Mouse (Mus musculus): Measurements from ENCODE around the gene Padi4. TPM values are rescaled to one million over a fixed set of nuclear protein-coding genes. Genes with fewer than 3 reads are reported as not detected.
A peak's percentile ranks its signal among the peaks of the same experiment; 100 is the strongest.

The Padi4 gene
- polyA plus RNA-seq, 1 experiment from 2014 or later: 0.06 TPM

GRCm38 (mm10) chr4:140761601-140762000 is 12.4 kb downstream of the Padi4 start:
- Histone ChIP-seq H3K9me3 (no peaks in the 10 kb centered on the region), H3K27ac (replicated peaks) (no peak overlapping the region), H3K4me3 (no peak overlapping the region), H3K4me2 (replicated peaks) (no peak overlapping the region), H3K9ac (replicated peaks) (no peak overlapping the region), H3K36me3 (no peaks in the 10 kb centered on the region), H3K4me1 (0 out of 2 replicates have a peak, but pooled peaks cover 3% of the 10 kb centered on the region), H3K27me3 (no peaks in the 10 kb centered on the region)
- ATAC-seq (replicated peaks): no peak
- 86% methylated on average over 7 of the region's 7 CpGs for WGBS

GRCm38 (mm10) chr4:140755811-140756210 is 18.2 kb downstream of the Padi4 start:
- H3K9ac ChIP-seq (replicated peaks): no peak overlapping the region
- H3K4me2 ChIP-seq (replicated peaks): no peak overlapping the region
- no peaks in the 10 kb centered on the region for H3K36me3 ChIP-seq
- H3K4me1 ChIP-seq: 0 out of 2 replicates have a peak, but pooled peaks cover 3% of the 10 kb centered on the region
- WGBS: 88% methylated on average over 3 of the region's 3 CpGs
- H3K9me3 ChIP-seq: no peaks in the 10 kb centered on the region
- no peak for ATAC-seq (replicated peaks)
- H3K27me3 ChIP-seq: no peaks in the 10 kb centered on the region
- H3K4me3 ChIP-seq: no peak overlapping the region
- H3K27ac ChIP-seq (replicated peaks): no peak overlapping the region

- H3K9ac ChIP-seq (replicated peaks): no peak overlapping the region
- H3K36me3 ChIP-seq: no peaks in the 10 kb centered on the region
- H3K27ac ChIP-seq (replicated peaks): no peak overlapping the region
- no peaks in the 10 kb centered on the region for H3K27me3 ChIP-seq
- H3K4me2 ChIP-seq (replicated peaks): no peak overlapping the region
- H3K4me3 ChIP-seq: no peak overlapping the region
- H3K4me1 ChIP-seq: peaks cover 9% of the 10 kb centered on the region
- H3K9me3 ChIP-seq: no peaks in the 10 kb centered on the region
- 73% methylated on average over 7 of the region's 7 CpGs for WGBS
- ATAC-seq (replicated peaks): no peak
Measured at GRCm38 (mm10) chr4:140753366-140753765, 20.7 kb downstream of the Padi4 start.

GRCm38 (mm10) chr4:140750328-140750727 is 23.7 kb downstream of the Padi4 start:
- Histone ChIP-seq H3K4me2 (replicated peaks) (peak overlapping the region; percentile 40), H3K27ac (replicated peaks) (no peak overlapping the region), H3K4me1 (peaks cover 6% of the 10 kb centered on the region), H3K27me3 (no peaks in the 10 kb centered on the region), H3K9ac (replicated peaks) (no peak overlapping the region), H3K9me3 (no peaks in the 10 kb centered on the region), H3K4me3 (peak overlapping the region; percentile 15; the same call in 1 of the 2 replicates), H3K36me3 (no peaks in the 10 kb centered on the region)
- no peak for ATAC-seq (replicated peaks)
- 7% methylated on average over 19 of the region's 19 CpGs for WGBS

GRCm38 (mm10) chr4:140747978-140748377 is 26.1 kb downstream of the Padi4 start:
- H3K27me3 ChIP-seq: no peaks in the 10 kb centered on the region
- no peak overlapping the region for H3K4me2 ChIP-seq (replicated peaks)
- H3K36me3 ChIP-seq: no peaks in the 10 kb centered on the region
- 30% methylated on average over 12 of the region's 12 CpGs for WGBS
- no peak overlapping the region for H3K27ac ChIP-seq (replicated peaks)
- no peaks in the 10 kb centered on the region for H3K9me3 ChIP-seq
- H3K4me1 ChIP-seq: peaks cover 6% of the 10 kb centered on the region
- no peak overlapping the region for H3K4me3 ChIP-seq
- ATAC-seq (replicated peaks): no peak
- H3K9ac ChIP-seq (replicated peaks): no peak overlapping the region

GRCm38 (mm10) chr4:140744654-140745053 is 29.4 kb downstream of the Padi4 start:
- H3K9me3 ChIP-seq: no peaks in the 10 kb centered on the region
- 14% methylated on average over 3 of the region's 3 CpGs for WGBS
- no peaks in the 10 kb centered on the region for H3K4me1 ChIP-seq
- H3K9ac ChIP-seq (replicated peaks): no peak overlapping the region
- H3K27ac ChIP-seq (replicated peaks): no peak overlapping the region
- H3K4me2 ChIP-seq (replicated peaks): no peak overlapping the region
- no peak for ATAC-seq (replicated peaks)
- no peaks in the 10 kb centered on the region for H3K36me3 ChIP-seq
- no peaks in the 10 kb centered on the region for H3K27me3 ChIP-seq
- no peak overlapping the region for H3K4me3 ChIP-seq

GRCm38 (mm10) chr4:140743086-140743485 is 30.9 kb downstream of the Padi4 start:
- H3K4me1 ChIP-seq: no peaks in the 10 kb centered on the region
- peak; percentile 51; the same call in 1 of the 2 replicates for ATAC-seq (replicated peaks)
- WGBS: 41% methylated on average over 4 of the region's 4 CpGs
- H3K36me3 ChIP-seq: no peaks in the 10 kb centered on the region
- no peak overlapping the region for H3K4me3 ChIP-seq
- H3K9ac ChIP-seq (replicated peaks): no peak overlapping the region
- H3K27ac ChIP-seq (replicated peaks): no peak overlapping the region
- no peaks in the 10 kb centered on the region for H3K9me3 ChIP-seq
- H3K27me3 ChIP-seq: no peaks in the 10 kb centered on the region
- no peak overlapping the region for H3K4me2 ChIP-seq (replicated peaks)

GRCm38 (mm10) chr4:140742543-140742942 is 31.5 kb downstream of the Padi4 start, which contains the start of gene Padi6:
Gene Padi6 (minus strand): TSS chr4:140742643.
- no peaks in the 10 kb centered on the region for H3K27me3 ChIP-seq
- no peak within 1 kb of the TSS for H3K9ac ChIP-seq (replicated peaks)
- WGBS: 90% methylated on average over 2 of the region's 2 CpGs
- H3K4me2 ChIP-seq (replicated peaks): no peak within 1 kb of the TSS
- no peak for ATAC-seq (replicated peaks)
- no peaks in the 10 kb centered on the region for H3K4me1 ChIP-seq
- no peaks in the 10 kb centered on the region for H3K9me3 ChIP-seq
- H3K27ac ChIP-seq (replicated peaks): no peak within 1 kb of the TSS
- H3K4me3 ChIP-seq: no peak within 1 kb of the TSS
- H3K36me3 ChIP-seq: no peaks in the 10 kb centered on the region

- Histone ChIP-seq H3K4me2 (replicated peaks) (no peak overlapping the region), H3K4me1 (no peaks in the 10 kb centered on the region), H3K36me3 (no peaks in the 10 kb centered on the region), H3K9ac (replicated peaks) (no peak overlapping the region), H3K9me3 (no peaks in the 10 kb centered on the region), H3K27ac (replicated peaks) (no peak overlapping the region), H3K4me3 (no peak overlapping the region), H3K27me3 (no peaks in the 10 kb centered on the region)
- 84% methylated on average over 6 of the region's 6 CpGs for WGBS
- no peak for ATAC-seq (replicated peaks)
Measured at GRCm38 (mm10) chr4:140741401-140741800, 32.6 kb downstream of the Padi4 start.

GRCm38 (mm10) chr4:140740655-140741054 is 33.4 kb downstream of the Padi4 start:
- Histone ChIP-seq H3K27me3 (no peaks in the 10 kb centered on the region), H3K9ac (replicated peaks) (no peak overlapping the region), H3K36me3 (no peaks in the 10 kb centered on the region), H3K9me3 (no peaks in the 10 kb centered on the region), H3K4me2 (replicated peaks) (no peak overlapping the region), H3K27ac (replicated peaks) (no peak overlapping the region), H3K4me3 (no peak overlapping the region), H3K4me1 (no peaks in the 10 kb centered on the region)
- ATAC-seq (replicated peaks): no peak
- 93% methylated on average over 11 of the region's 11 CpGs for WGBS

- ATAC-seq (replicated peaks): no peak
- WGBS: 80% methylated on average over 7 of the region's 7 CpGs
Measured at GRCm38 (mm10) chr4:140732871-140733270, 41.2 kb downstream of the Padi4 start.

GRCm38 (mm10) chr4:140731654-140732053 is 42.4 kb downstream of the Padi4 start:
- Histone ChIP-seq H3K27ac (replicated peaks) (no peak overlapping the region), H3K4me1 (no peaks in the 10 kb centered on the region), H3K36me3 (no peaks in the 10 kb centered on the region), H3K4me3 (no peak overlapping the region), H3K9ac (replicated peaks) (no peak overlapping the region), H3K9me3 (no peaks in the 10 kb centered on the region), H3K4me2 (replicated peaks) (no peak overlapping the region), H3K27me3 (no peaks in the 10 kb centered on the region)
- no peak for ATAC-seq (replicated peaks)
- 87% methylated on average over 4 of the region's 4 CpGs for WGBS

More at GRCm38 (mm10) chr4:140732871-140733270, 41.2 kb downstream of the Padi4 start:
- H3K9ac ChIP-seq (replicated peaks): no peak overlapping the region
- no peaks in the 10 kb centered on the region for H3K36me3 ChIP-seq
- no peaks in the 10 kb centered on the region for H3K27me3 ChIP-seq
- no peaks in the 10 kb centered on the region for H3K4me1 ChIP-seq
- no peak overlapping the region for H3K4me3 ChIP-seq
- H3K27ac ChIP-seq (replicated peaks): no peak overlapping the region
- H3K9me3 ChIP-seq: no peaks in the 10 kb centered on the region
- no peak overlapping the region for H3K4me2 ChIP-seq (replicated peaks)

- Histone ChIP-seq H3K36me3 (peaks cover 10% of the 10 kb centered on the region), H3K9me3 (no peaks in the 10 kb centered on the region), H3K27ac (replicated peaks) (no peak overlapping the region), H3K4me2 (replicated peaks) (no peak overlapping the region), H3K27me3 (no peaks in the 10 kb centered on the region), H3K9ac (replicated peaks) (no peak overlapping the region), H3K4me3 (no peak overlapping the region), H3K4me1 (peaks cover 5% of the 10 kb centered on the region; the same call in 1 of the 2 replicates)
- 89% methylated on average over 12 of the region's 12 CpGs for WGBS
- ATAC-seq (replicated peaks): no peak
Measured at GRCm38 (mm10) chr4:140726907-140727306, 47.1 kb downstream of the Padi4 start.
